Mouse (Mus musculus): Measurements from ENCODE around the gene Slc22a15. TPM values are rescaled to one million over a fixed set of nuclear protein-coding genes. Genes with fewer than 3 reads are reported as not detected.

Gene Slc22a15
- polyA plus RNA-seq, 1 experiment from 2014 or later: 4.5 TPM

- 66% methylated on average over 7 of the region's 7 CpGs for WGBS
- no peak for ATAC-seq
- H3K4me1 ChIP-seq (ENCODE audit: insufficient read depth, low read depth, low read length): 0 out of 2 replicates have a peak, but pooled peaks cover 4% of the 10 kb centered on the region
Measured at GRCm38 (mm10) chr3:101922366-101922765, 1.9 kb downstream of the Slc22a15 start.

GRCm38 (mm10) chr3:101918526-101918925, 5.7 kb downstream of the Slc22a15 start:
- Histone ChIP-seq H3K36me3 (ENCODE audit: insufficient read depth, low read length) (no peaks in the 10 kb centered on the region), H3K9me3 (ENCODE audit: low read length) (no peaks in the 10 kb centered on the region), H3K4me1 (ENCODE audit: insufficient read depth, low read depth, low read length) (no peaks in the 10 kb centered on the region), H3K4me3 (ENCODE audit: low read depth, low read length) (no peak overlapping the region), H3K27ac (ENCODE audit: low read length) (no peak overlapping the region), H3K9ac (replicated peaks; ENCODE audit: low read depth) (no peak overlapping the region), H3K27me3 (replicated peaks; ENCODE audit: insufficient read depth, low read length) (no peaks in the 10 kb centered on the region), H3K4me2 (replicated peaks; ENCODE audit: low read depth, low read length) (no peak overlapping the region)
- DNase-seq (ENCODE audit: low spot score): no peak
- no peak for ATAC-seq
- WGBS: 92% methylated on average over 3 of the region's 3 CpGs
- TF ChIP-seq CTCF (IDR thresholded peaks at IDR 0.05) (no peak), EP300 (IDR thresholded peaks at IDR 0.05) (no peak)

More at GRCm38 (mm10) chr3:101922366-101922765, 1.9 kb downstream of the Slc22a15 start:
- Histone ChIP-seq H3K36me3 (ENCODE audit: insufficient read depth, low read length) (no peaks in the 10 kb centered on the region), H3K9ac (replicated peaks; ENCODE audit: low read depth) (no peak overlapping the region), H3K27me3 (replicated peaks; ENCODE audit: insufficient read depth, low read length) (no peaks in the 10 kb centered on the region), H3K9me3 (ENCODE audit: low read length) (no peaks in the 10 kb centered on the region), H3K27ac (ENCODE audit: low read length) (no peak overlapping the region), H3K4me2 (replicated peaks; ENCODE audit: low read depth, low read length) (no peak overlapping the region), H3K4me3 (ENCODE audit: low read depth, low read length) (no peak overlapping the region)
- TF ChIP-seq CTCF (IDR thresholded peaks at IDR 0.05): no peak
- no peak for TF ChIP-seq EP300 (IDR thresholded peaks at IDR 0.05)
- DNase-seq (ENCODE audit: low spot score): no peak

GRCm38 (mm10) chr3:101917665-101918064, 6.6 kb downstream of the Slc22a15 start:
- no peak overlapping the region for H3K4me2 ChIP-seq (replicated peaks; ENCODE audit: low read depth, low read length)
- WGBS: 31% methylated on average over 3 of the region's 3 CpGs
- H3K9me3 ChIP-seq (ENCODE audit: low read length): no peaks in the 10 kb centered on the region
- ATAC-seq (no peak), DNase-seq (ENCODE audit: low spot score) (no peak)
- H3K4me1 ChIP-seq (ENCODE audit: insufficient read depth, low read depth, low read length): no peaks in the 10 kb centered on the region
- H3K27me3 ChIP-seq (replicated peaks; ENCODE audit: insufficient read depth, low read length): no peaks in the 10 kb centered on the region
- no peak overlapping the region for H3K4me3 ChIP-seq (ENCODE audit: low read depth, low read length)
- no peak overlapping the region for H3K9ac ChIP-seq (replicated peaks; ENCODE audit: low read depth)
- no peak overlapping the region for H3K27ac ChIP-seq (ENCODE audit: low read length)
- TF ChIP-seq CTCF (IDR thresholded peaks at IDR 0.05): no peak
- TF ChIP-seq EP300 (IDR thresholded peaks at IDR 0.05): no peak
- no peaks in the 10 kb centered on the region for H3K36me3 ChIP-seq (ENCODE audit: insufficient read depth, low read length)

GRCm38 (mm10) chr3:101916525-101916924, 7.7 kb downstream of the Slc22a15 start:
- WGBS: 59% methylated on average over 5 of the region's 5 CpGs
- H3K4me2 ChIP-seq (replicated peaks; ENCODE audit: low read depth, low read length): no peak overlapping the region
- ATAC-seq: no peak
- no peak overlapping the region for H3K27ac ChIP-seq (ENCODE audit: low read length)
- TF ChIP-seq EP300 (IDR thresholded peaks at IDR 0.05) (no peak), CTCF (IDR thresholded peaks at IDR 0.05) (no peak)
- H3K4me1 ChIP-seq (ENCODE audit: insufficient read depth, low read depth, low read length): no peaks in the 10 kb centered on the region
- H3K36me3 ChIP-seq (ENCODE audit: insufficient read depth, low read length): no peaks in the 10 kb centered on the region
- H3K9ac ChIP-seq (replicated peaks; ENCODE audit: low read depth): no peak overlapping the region
- no peak overlapping the region for H3K4me3 ChIP-seq (ENCODE audit: low read depth, low read length)
- no peaks in the 10 kb centered on the region for H3K9me3 ChIP-seq (ENCODE audit: low read length)
- H3K27me3 ChIP-seq (replicated peaks; ENCODE audit: insufficient read depth, low read length): no peaks in the 10 kb centered on the region
- DNase-seq (ENCODE audit: low spot score): no peak

- TF ChIP-seq CTCF (IDR thresholded peaks at IDR 0.05) (no peak), EP300 (IDR thresholded peaks at IDR 0.05) (no peak)
- Histone ChIP-seq H3K4me3 (ENCODE audit: low read depth, low read length) (no peak overlapping the region), H3K4me2 (replicated peaks; ENCODE audit: low read depth, low read length) (no peak overlapping the region), H3K9me3 (ENCODE audit: low read length) (no peaks in the 10 kb centered on the region), H3K27me3 (replicated peaks; ENCODE audit: insufficient read depth, low read length) (no peaks in the 10 kb centered on the region), H3K27ac (ENCODE audit: low read length) (no peak overlapping the region), H3K36me3 (ENCODE audit: insufficient read depth, low read length) (no peaks in the 10 kb centered on the region), H3K4me1 (ENCODE audit: insufficient read depth, low read depth, low read length) (no peaks in the 10 kb centered on the region), H3K9ac (replicated peaks; ENCODE audit: low read depth) (no peak overlapping the region)
- WGBS: 63% methylated on average over 14 of the region's 14 CpGs
- ATAC-seq (no peak), DNase-seq (ENCODE audit: low spot score) (no peak)
Measured at GRCm38 (mm10) chr3:101915048-101915801, 9.0 kb downstream of the Slc22a15 start.

GRCm38 (mm10) chr3:101914266-101914665, 10.0 kb downstream of the Slc22a15 start:
- TF ChIP-seq EP300 (IDR thresholded peaks at IDR 0.05): no peak
- no peak for TF ChIP-seq CTCF (IDR thresholded peaks at IDR 0.05)
- no peak overlapping the region for H3K27ac ChIP-seq (ENCODE audit: low read length)
- no peak overlapping the region for H3K4me3 ChIP-seq (ENCODE audit: low read depth, low read length)
- H3K36me3 ChIP-seq (ENCODE audit: insufficient read depth, low read length): no peaks in the 10 kb centered on the region
- DNase-seq (ENCODE audit: low spot score) (no peak), ATAC-seq (no peak)
- H3K27me3 ChIP-seq (replicated peaks; ENCODE audit: insufficient read depth, low read length): no peaks in the 10 kb centered on the region
- H3K9ac ChIP-seq (replicated peaks; ENCODE audit: low read depth): no peak overlapping the region
- H3K9me3 ChIP-seq (ENCODE audit: low read length): no peaks in the 10 kb centered on the region
- no peak overlapping the region for H3K4me2 ChIP-seq (replicated peaks; ENCODE audit: low read depth, low read length)
- WGBS: 73% methylated on average over 5 of the region's 5 CpGs
- H3K4me1 ChIP-seq (ENCODE audit: insufficient read depth, low read depth, low read length): no peaks in the 10 kb centered on the region
